ENCODE assay signal across 28 mouse cellular contexts in genomic region chrX:167012891-167013290, GRCm38 (mm10).
A peak's percentile ranks its signal among the peaks of the same experiment; 100 is the strongest.
DNase-seq lines count a peak whose midpoint lies in the region; ATAC-seq lines count a peak whose summit lies in the region.
"Had no signal": no experiment of that assay in that cellular context is flagged by ENCODE, and none has a peak within 500 bp of the region (broad histone marks: within the 10 kb centered on the region; RNA-seq: fewer than 3 reads in every experiment).

No protein-coding gene starts in this region.

- 44% methylated on average over 4 of the region's 4 CpGs for WGBS in lung, embryonic 16.5 days
- 44% methylated on average over 4 of the region's 4 CpGs for WGBS in intestine, embryonic 15.5 days
- WGBS in forebrain, embryonic 16.5 days, result 87% methylated on average over 4 of the region's 4 CpGs

- no peaks in the 10 kb centered on the region; the same call in none of the 2 replicates for H3K27me3 ChIP-seq in lung, embryonic 16.5 days (ENCODE audit: control insufficient read depth, insufficient read depth, low read depth, low read length)
- no peaks in the 10 kb centered on the region for H3K27me3 ChIP-seq in intestine, embryonic 15.5 days (replicated peaks)
- H3K27me3 ChIP-seq in forebrain, embryonic 16.5 days (replicated peaks; ENCODE audit: control insufficient read depth, insufficient read depth, low read length), result no peaks in the 10 kb centered on the region; the same call in 1 of the 2 replicates
- H3K27me3 ChIP-seq: forebrain, embryonic 15.5 days had no signal

- no peaks in the 10 kb centered on the region for H3K36me3 ChIP-seq in lung, embryonic 16.5 days (ENCODE audit: control insufficient read depth, insufficient read depth, low read length)
- H3K36me3 ChIP-seq in intestine, embryonic 15.5 days, result no peaks in the 10 kb centered on the region
- no peaks in the 10 kb centered on the region for H3K36me3 ChIP-seq in forebrain, embryonic 16.5 days (ENCODE audit: control insufficient read depth, insufficient read depth)
- H3K36me3 ChIP-seq: embryonic facial prominence, embryonic 12.5 days; forebrain, embryonic 10.5 days; forebrain, embryonic 15.5 days; heart, embryonic 13.5 days; hindbrain, embryonic 10.5 days; hindbrain, embryonic 15.5 days; limb, embryonic 13.5 days; liver, embryonic 12.5 days had no signal

- H3K4me3 ChIP-seq in lung, embryonic 16.5 days (ENCODE audit: low read length), result no peak overlapping the region
- H3K4me3 ChIP-seq in intestine, embryonic 15.5 days (replicated peaks), result no peak overlapping the region
- H3K4me3 ChIP-seq in forebrain, embryonic 16.5 days (replicated peaks; ENCODE audit: low read length), result no peak overlapping the region
- H3K4me3 ChIP-seq: embryonic facial prominence, embryonic 12.5 days; forebrain, embryonic 10.5 days; forebrain, embryonic 15.5 days; heart, embryonic 13.5 days; hindbrain, embryonic 10.5 days; hindbrain, embryonic 15.5 days; layer of hippocampus, adult 2 months; left cerebral cortex, adult 2 months; limb, embryonic 13.5 days; liver, embryonic 12.5 days had no signal

- no peak overlapping the region for H3K4me2 ChIP-seq in lung, embryonic 16.5 days (ENCODE audit: low read depth, low read length)
- no peak overlapping the region for H3K4me2 ChIP-seq in intestine, embryonic 15.5 days (replicated peaks)
- H3K4me2 ChIP-seq in forebrain, embryonic 16.5 days (ENCODE audit: low read length), result no peak overlapping the region
- H3K4me2 ChIP-seq: embryonic facial prominence, embryonic 12.5 days; forebrain, embryonic 15.5 days; heart, embryonic 13.5 days; hindbrain, embryonic 15.5 days; limb, embryonic 13.5 days; liver, embryonic 12.5 days; midbrain, embryonic 11.5 days had no signal

- peak; percentile 19; the same call in 1 of the 2 replicates for ATAC-seq in lung, embryonic 16.5 days (ENCODE audit: low read depth)
- peak; percentile 87 for ATAC-seq in intestine, embryonic 15.5 days
- ATAC-seq in forebrain, embryonic 16.5 days, result no peak
- ATAC-seq: CD4-positive, CD25-positive, alpha-beta regulatory T cell, adult 4 months; forebrain, embryonic 15.5 days; inflammation-experienced regulatory T-cells, adult 6 months; liver, embryonic 12.5 days; midbrain, embryonic 16.5 days had no signal

- no peak for DNase-seq in lung, postnatal 4 days
- DNase-seq in lung, postnatal 25 days (ENCODE audit: low spot score), result peak; percentile 48
- DNase-seq in cerebellum, adult 8-10 months, result no peak
- no peak for DNase-seq in left cerebral cortex, postnatal 36 days (ENCODE audit: low spot score in 2 of 2)
- DNase-seq: adrenal gland, adult 8-10 months; cerebellum, adult 2 months; cerebellum, postnatal 25 days; heart, postnatal 10 days; kidney, postnatal 14 days; right cerebral cortex, postnatal 25 days; thymus, postnatal 14 days had no signal

- peak overlapping the region; percentile 61 for H3K27ac ChIP-seq in lung, embryonic 16.5 days (ENCODE audit: low read length)
- no peak overlapping the region for H3K27ac ChIP-seq in intestine, embryonic 15.5 days
- no peak overlapping the region for H3K27ac ChIP-seq in forebrain, embryonic 16.5 days (ENCODE audit: low read length)
- H3K27ac ChIP-seq: embryonic facial prominence, embryonic 12.5 days; forebrain, embryonic 10.5 days; forebrain, embryonic 15.5 days; heart, embryonic 13.5 days; hindbrain, embryonic 10.5 days; hindbrain, embryonic 15.5 days; layer of hippocampus, adult 2 months; left cerebral cortex, adult 2 months; limb, embryonic 13.5 days; liver, embryonic 12.5 days had no signal

- no peaks in the 10 kb centered on the region for H3K9me3 ChIP-seq in lung, embryonic 16.5 days (ENCODE audit: control insufficient read depth, low read length)
- no peaks in the 10 kb centered on the region for H3K9me3 ChIP-seq in intestine, embryonic 15.5 days
- H3K9me3 ChIP-seq in forebrain, embryonic 16.5 days (ENCODE audit: control insufficient read depth, low read length), result no peaks in the 10 kb centered on the region
- H3K9me3 ChIP-seq: embryonic facial prominence, embryonic 12.5 days; forebrain, embryonic 10.5 days; forebrain, embryonic 15.5 days; heart, embryonic 13.5 days; hindbrain, embryonic 10.5 days; hindbrain, embryonic 15.5 days; limb, embryonic 13.5 days; liver, embryonic 12.5 days had no signal

- intact Hi-C loops in left cerebral cortex, postnatal 36 days (cut with DNase I), result no loop called here

- 0 out of 2 replicates have a peak, but pooled peaks cover 3% of the 10 kb centered on the region for H3K4me1 ChIP-seq in lung, embryonic 16.5 days (replicated peaks; ENCODE audit: control insufficient read depth, insufficient read depth, low read length)
- H3K4me1 ChIP-seq in intestine, embryonic 15.5 days (replicated peaks), result no peaks in the 10 kb centered on the region
- no peaks in the 10 kb centered on the region for H3K4me1 ChIP-seq in forebrain, embryonic 16.5 days (replicated peaks; ENCODE audit: control insufficient read depth, insufficient read depth, low read length)
- H3K4me1 ChIP-seq: embryonic facial prominence, embryonic 12.5 days; forebrain, embryonic 10.5 days; forebrain, embryonic 15.5 days; heart, embryonic 13.5 days; hindbrain, embryonic 10.5 days; hindbrain, embryonic 15.5 days; limb, embryonic 13.5 days; liver, embryonic 12.5 days had no signal

- H3K9ac ChIP-seq in lung, embryonic 16.5 days (ENCODE audit: low read length), result no peak overlapping the region
- no peak overlapping the region for H3K9ac ChIP-seq in intestine, embryonic 15.5 days
- H3K9ac ChIP-seq in forebrain, embryonic 16.5 days (replicated peaks; ENCODE audit: low read depth, low read length), result no peak overlapping the region
- H3K9ac ChIP-seq: embryonic facial prominence, embryonic 12.5 days; forebrain, embryonic 15.5 days; heart, embryonic 13.5 days; hindbrain, embryonic 15.5 days; limb, embryonic 13.5 days; liver, embryonic 12.5 days had no signal
